Mouse (Mus musculus): ENCODE measurements around the gene Haao.

GRCm38 (mm10) chr17:83790158-83790557 lies 57.6 kb downstream of the Haao start:
- TF ChIP-seq CTCF (IDR thresholded peaks at IDR 0.05; ENCODE audit: control insufficient read depth, insufficient read depth, insufficient replicate concordance, low read depth, low read length) (no peak), POLR2A (IDR thresholded peaks at IDR 0.05; ENCODE audit: control insufficient read depth, low read depth, low read length) (no peak)
